Mouse (Mus musculus): Measurements from ENCODE around the gene Eif3l.

The Eif3l gene

GRCm38 (mm10) chr15:79050160-79050845 is 24.7 kb upstream of the Eif3l start:
- no peak for DNase-seq (ENCODE audit: low read depth, low spot score)

GRCm38 (mm10) chr15:79050964-79051363 is 24.0 kb upstream of the Eif3l start:
- no peak for DNase-seq (ENCODE audit: low read depth, low spot score)

- DNase-seq (ENCODE audit: low read depth, low spot score), result no peak
Observed at GRCm38 (mm10) chr15:79051461-79052360, 23.3 kb upstream of the Eif3l start.

GRCm38 (mm10) chr15:79052366-79052765 is 22.6 kb upstream of the Eif3l start:
- no peak for DNase-seq (ENCODE audit: low read depth, low spot score)

- DNase-seq (ENCODE audit: low read depth, low spot score), result no peak
Observed at GRCm38 (mm10) chr15:79056601-79057000, 18.4 kb upstream of the Eif3l start.

- peak; percentile 62 for DNase-seq (ENCODE audit: low read depth, low spot score)
Observed at GRCm38 (mm10) chr15:79057850-79058249, 17.1 kb upstream of the Eif3l start.

GRCm38 (mm10) chr15:79060887-79061565 is 14.0 kb upstream of the Eif3l start:
- no peak for DNase-seq (ENCODE audit: low read depth, low spot score)

- peak; percentile 99 for DNase-seq (ENCODE audit: low read depth, low spot score)
Observed at GRCm38 (mm10) chr15:79062376-79063159, 12.4 kb upstream of the Eif3l start, which contains the start of gene Ankrd54. Ankrd54 (minus strand) TSS chr15:79062893.

GRCm38 (mm10) chr15:79063160-79063740 is 11.7 kb upstream of the Eif3l start:
- no peak for DNase-seq (ENCODE audit: low read depth, low spot score)

- no peak for DNase-seq (ENCODE audit: low read depth, low spot score)
Observed at GRCm38 (mm10) chr15:79065086-79065770, 9.8 kb upstream of the Eif3l start.

GRCm38 (mm10) chr15:79066276-79066675 is 8.7 kb upstream of the Eif3l start:
- DNase-seq (ENCODE audit: low read depth, low spot score), result no peak

- no peak for DNase-seq (ENCODE audit: low read depth, low spot score)
Observed at GRCm38 (mm10) chr15:79067631-79068030, 7.3 kb upstream of the Eif3l start.

- DNase-seq (ENCODE audit: low read depth, low spot score), result no peak
Observed at GRCm38 (mm10) chr15:79068416-79068815, 6.6 kb upstream of the Eif3l start.

GRCm38 (mm10) chr15:79071117-79072039 is 3.6 kb upstream of the Eif3l start:
- DNase-seq (ENCODE audit: low read depth, low spot score), result no peak

GRCm38 (mm10) chr15:79073752-79074151 is 1.2 kb upstream of the Eif3l start:
- no peak for DNase-seq (ENCODE audit: low read depth, low spot score)

- no peak for DNase-seq (ENCODE audit: low read depth, low spot score)
Observed at GRCm38 (mm10) chr15:79074446-79074845, 533 bp upstream of the Eif3l start.

- no peak for DNase-seq (ENCODE audit: low read depth, low spot score)
Observed at GRCm38 (mm10) chr15:79075658-79076365, 833 bp downstream of the Eif3l start.

GRCm38 (mm10) chr15:79079567-79079966 is 4.6 kb downstream of the Eif3l start:
- DNase-seq (ENCODE audit: low read depth, low spot score), result no peak

- DNase-seq (ENCODE audit: low read depth, low spot score), result no peak
Observed at GRCm38 (mm10) chr15:79092284-79092683, 17.3 kb downstream of the Eif3l start.
